Mouse (Mus musculus) central nervous system, embryonic 14 days (tissue): ENCODE results near the gene 4930522H14Rik. TPM values are rescaled to one million over a fixed set of nuclear protein-coding genes. Genes with fewer than 3 reads are reported as not detected.

Experiments used
- polyA plus RNA-seq: library from polyadenylated mRNA; depleted of rRNA; stranded (reverse); fragments of >200 nt; gene quantifications from 2 replicates; pipeline ENCODE4 v1.2.3, GENCODE M21; 2012; rRNA removed

4930522H14Rik gene
- polyA plus RNA-seq: not detected in 2 replicates

GRCm38 (mm10) chr4:109531111-109531510, at the start of gene 4930522H14Rik:
4930522H14Rik (minus strand) TSS chr4:109531297.

GRCm38 (mm10) chr4:109484621-109485020, 46.5 kb downstream of the 4930522H14Rik start, which contains the start of gene Rnf11:
Rnf11 (minus strand) TSS chr4:109484728.

Other genes with a start within 250 kb of the 4930522H14Rik start
- 1.2 and 2.3 TPM in 2 replicates for gene Ttc39a, start 124.7 kb downstream of the 4930522H14Rik start, polyA plus RNA-seq
- 67.8 and 74.3 TPM in 2 replicates for gene Rnf11, start 46.6 kb downstream of the 4930522H14Rik start, polyA plus RNA-seq
- 9.8 and 12.0 TPM in 2 replicates for gene Cdkn2c, start 135.9 kb upstream of the 4930522H14Rik start, polyA plus RNA-seq
- 24.9 TPM in 2 replicates for gene Faf1, start 145.3 kb upstream of the 4930522H14Rik start, polyA plus RNA-seq